Mouse (Mus musculus) CH12.LX (cell line): ENCODE measurements around the gene Fbxl18.

Experiments
- EP300 ChIP-seq: IDR thresholded peaks from 2 replicates; pipeline ENCODE4 v1.6.1; 2011; ENCODE audit warnings: low read length, improper control_type of control experiment
- POLR2A ChIP-seq: IDR thresholded peaks from 2 replicates; pipeline ENCODE4 v1.6.1; 2011; ENCODE audit warnings: low read depth, mild to moderate bottlenecking, improper control_type of control experiment, low read length

DNA sequence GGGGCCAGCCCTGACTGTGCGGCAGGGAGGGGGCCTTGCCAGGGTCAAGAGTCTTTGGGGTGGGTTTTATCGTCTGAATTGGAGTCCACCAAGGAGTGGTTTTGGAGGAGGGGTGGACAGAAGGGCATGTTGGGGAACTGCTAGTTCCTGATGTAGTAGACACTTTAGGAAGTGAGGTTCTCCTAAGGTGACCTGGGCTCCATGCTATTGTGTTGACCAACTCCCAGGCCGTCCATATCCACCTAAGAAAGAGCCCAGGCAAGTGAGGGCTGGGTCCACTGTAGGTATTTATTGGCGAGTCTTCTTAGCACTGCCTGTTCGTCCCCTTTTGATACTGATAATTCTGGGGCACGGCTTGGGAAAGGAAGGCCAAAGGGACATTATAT lies 25.8 kb upstream of the Fbxl18 start:
- TF ChIP-seq POLR2A = no peak
- TF ChIP-seq EP300 = no peak
